Mouse (Mus musculus) liver, postnatal 0 days (tissue): ENCODE results near the gene Olfr31. TPM values are rescaled to one million over a fixed set of nuclear protein-coding genes. Genes with fewer than 3 reads are reported as not detected.
A peak's percentile ranks its signal among the peaks of the same experiment; 100 is the strongest.

Experiments used
- ATAC-seq: fragments of 200-750 bp; cut with Nextera tagmentation; 2 replicates; pipeline ENCODE4 v1.8.0; 2017; ENCODE audit warnings: mild to moderate bottlenecking, moderate library complexity
- DNase-seq: peaks from one replicate; pipeline ENCODE4 v3.0.0-alpha.2; 2016
- H3K27ac ChIP-seq: fragments of 300-500 bp; sonication (generic); 2 replicates; pipeline ENCODE4 v1.5.1; 2014; ENCODE audit warnings: antibody characterized with exemption, moderate library complexity, mild to moderate bottlenecking, low read depth
- H3K27me3 ChIP-seq: fragments of 300-500 bp; sonication (generic); 2 replicates; pipeline ENCODE4 v1.6.1; 2014; ENCODE audit warnings: low read length, control low read depth, mixed read lengths; ENCODE audit not compliant: insufficient read depth
- H3K36me3 ChIP-seq: fragments of 300-500 bp; sonication (generic); replicated peaks from 2 replicates; pipeline ENCODE4 v1.6.1; 2014; ENCODE audit warnings: mild to moderate bottlenecking, control low read depth, low read length, moderate library complexity, mixed read lengths; ENCODE audit not compliant: insufficient read depth
- H3K4me1 ChIP-seq: fragments of 300-500 bp; sonication (generic); 2 replicates; pipeline ENCODE4 v1.6.1; 2014; ENCODE audit warnings: antibody characterized with exemption, mild to moderate bottlenecking, control low read depth; ENCODE audit not compliant: insufficient read depth
- H3K4me2 ChIP-seq: fragments of 300-500 bp; sonication (generic); 2 replicates; pipeline ENCODE4 v1.6.1; 2014; ENCODE audit warnings: low read depth, mild to moderate bottlenecking, low read length, moderate library complexity, mixed read lengths
- H3K4me3 ChIP-seq: fragments of 300-500 bp; sonication (generic); 2 replicates; pipeline ENCODE4 v1.5.1; 2014; ENCODE audit warnings: low read depth, low read length
- H3K9ac ChIP-seq: fragments of 300-500 bp; sonication (generic); replicated peaks from 2 replicates; pipeline ENCODE4 v1.6.1; 2014; ENCODE audit warnings: mild to moderate bottlenecking, moderate library complexity
- H3K9me3 ChIP-seq: fragments of 300-500 bp; sonication (generic); 2 replicates; pipeline ENCODE4 v1.6.1; 2016; ENCODE audit warnings: mild to moderate bottlenecking, control low read depth, low read length, mixed read lengths
- CTCF ChIP-seq: sonication (generic); IDR thresholded peaks from 2 replicates; pipeline ENCODE4 v1.5.1; 2016; ENCODE audit warnings: antibody characterized with exemption, low read depth
- EP300 ChIP-seq: IDR thresholded peaks from 2 replicates; pipeline ENCODE4 v1.6.1; 2016; ENCODE audit warnings: antibody characterized with exemption, low read depth, mild to moderate bottlenecking
- WGBS: fragments of 180-500 bp; shearing (Covaris S2); extraction: QIAGEN DNeasy Blood & Tissue Kit; methylation state at CpG from one replicate; pipeline ENCODE4 v1.1.7; 2014; ENCODE audit not compliant: insufficient replicate concordance; 5-methylcytosine and 5-hydroxymethylcytosine counted together
- polyA plus RNA-seq: library from polyadenylated mRNA; unstranded; fragments of >200 nt; fragmentation: Nextera tagmentation; extraction: Ambion mirVana; gene quantifications from 2 replicates; pipeline ENCODE4 v1.2.1, GENCODE M21; 2015

Gene Olfr31
- polyA plus RNA-seq, 1 experiment from 2014 or later = not detected

- no peak for ATAC-seq
- Histone ChIP-seq H3K27me3 (no peaks in the 10 kb centered on the region), H3K4me3 (no peak overlapping the region), H3K27ac (no peak overlapping the region), H3K9ac (no peak overlapping the region), H3K4me2 (no peak overlapping the region), H3K36me3 (no peaks in the 10 kb centered on the region), H3K4me1 (no peaks in the 10 kb centered on the region), H3K9me3 (peaks cover 72% of the 10 kb centered on the region)
- WGBS = 96% methylated on average over 29 of the region's 29 CpGs
- TF ChIP-seq EP300 (no peak), CTCF (no peak)
- peak; percentile 25 for DNase-seq
Observed at GRCm38 (mm10) chr14:14350263-14351147, 27.9 kb downstream of the Olfr31 start.

- H3K9ac ChIP-seq = no peak overlapping the region
- no peak overlapping the region for H3K4me2 ChIP-seq
- no peaks in the 10 kb centered on the region for H3K36me3 ChIP-seq
- ATAC-seq (no peak), DNase-seq (peak; percentile 17)
- 91% methylated on average over 7 of the region's 7 CpGs for WGBS
- H3K27ac ChIP-seq = no peak overlapping the region
- TF ChIP-seq EP300 (no peak), CTCF (no peak)
- no peaks in the 10 kb centered on the region for H3K4me1 ChIP-seq
- H3K27me3 ChIP-seq = no peaks in the 10 kb centered on the region
- H3K4me3 ChIP-seq = no peak overlapping the region
- H3K9me3 ChIP-seq = peaks cover 72% of the 10 kb centered on the region
Observed at GRCm38 (mm10) chr14:14351148-14351455, 28.5 kb downstream of the Olfr31 start.

DNA sequence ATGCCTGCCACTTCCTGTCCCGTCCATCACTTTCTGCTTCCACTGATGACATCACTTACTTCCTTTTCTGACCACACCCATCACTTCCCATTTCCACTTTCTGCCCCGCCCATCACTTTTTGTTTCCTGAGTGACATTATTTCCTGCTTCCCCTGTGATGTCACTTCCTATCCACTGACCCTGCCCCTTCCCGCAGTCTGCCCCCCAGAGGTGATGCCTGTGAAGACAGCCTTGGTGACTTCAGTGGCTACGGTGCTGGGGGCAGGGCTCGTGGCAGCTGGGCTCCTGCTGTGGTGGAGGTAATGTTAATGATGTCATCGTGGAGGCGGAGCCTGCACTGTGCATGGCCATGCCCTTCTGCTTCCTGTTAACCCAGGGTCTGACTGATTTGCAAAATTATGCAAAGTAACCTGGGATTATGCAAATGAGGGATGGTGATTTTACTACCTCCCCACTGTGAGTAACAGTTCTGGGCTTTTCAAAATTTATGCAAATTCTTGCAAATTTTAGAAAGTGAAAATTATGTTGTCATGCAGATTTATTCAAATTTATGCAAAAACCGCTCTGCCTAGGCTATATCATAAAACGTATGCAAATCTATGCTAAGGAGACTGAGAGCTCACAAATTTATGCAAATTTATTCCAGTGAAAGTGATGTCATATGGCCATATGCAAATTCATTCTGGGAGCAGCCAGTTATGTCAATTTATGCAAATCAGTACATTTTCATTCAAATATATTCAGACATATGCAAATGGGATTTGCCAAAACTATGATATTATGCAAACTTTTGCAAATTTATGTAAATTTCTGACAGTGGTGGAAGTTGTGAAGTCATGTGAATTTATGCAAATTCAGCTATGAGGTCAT lies 29.3 kb downstream of the Olfr31 start:
- no peak overlapping the region for H3K27ac ChIP-seq
- TF ChIP-seq CTCF (no peak), EP300 (no peak)
- no peaks in the 10 kb centered on the region for H3K36me3 ChIP-seq
- ATAC-seq (no peak), DNase-seq (peak; percentile 18)
- peaks cover 70% of the 10 kb centered on the region for H3K9me3 ChIP-seq
- H3K9ac ChIP-seq = no peak overlapping the region
- WGBS = 83% methylated on average over 9 of the region's 9 CpGs
- H3K27me3 ChIP-seq = no peaks in the 10 kb centered on the region
- no peak overlapping the region for H3K4me3 ChIP-seq
- no peaks in the 10 kb centered on the region for H3K4me1 ChIP-seq
- no peak overlapping the region for H3K4me2 ChIP-seq

DNA sequence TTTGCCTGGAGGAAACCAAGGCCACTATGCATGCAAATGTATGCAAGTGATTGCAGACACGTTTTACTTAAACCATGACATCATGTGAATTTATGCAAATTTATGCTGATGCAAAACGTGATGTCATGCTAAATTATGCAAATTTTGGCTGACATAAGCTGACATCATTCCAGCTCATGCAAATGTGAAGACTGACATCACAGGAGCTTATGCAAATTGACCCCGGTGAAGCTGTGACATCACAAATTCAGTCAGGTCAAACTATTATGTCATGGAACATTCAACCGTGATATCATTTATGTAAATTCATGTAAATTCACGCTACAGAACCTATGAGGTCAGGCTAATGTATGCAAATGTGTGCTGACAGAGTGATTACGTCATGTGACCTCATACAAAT lies 30.0 kb downstream of the Olfr31 start:
- H3K4me2 ChIP-seq = no peak overlapping the region
- DNase-seq (no peak), ATAC-seq (no peak)
- H3K9ac ChIP-seq = no peak overlapping the region
- no peak for TF ChIP-seq CTCF
- no peak for TF ChIP-seq EP300
- H3K9me3 ChIP-seq = peaks cover 65% of the 10 kb centered on the region
- no peak overlapping the region for H3K27ac ChIP-seq
- H3K4me3 ChIP-seq = no peak overlapping the region
- H3K27me3 ChIP-seq = no peaks in the 10 kb centered on the region
- H3K36me3 ChIP-seq = no peaks in the 10 kb centered on the region
- no peaks in the 10 kb centered on the region for H3K4me1 ChIP-seq
- 79% methylated on average over 6 of the region's 6 CpGs for WGBS

- no peaks in the 10 kb centered on the region for H3K36me3 ChIP-seq
- no peak for ATAC-seq
- no peak for DNase-seq
- TF ChIP-seq EP300 (no peak), CTCF (no peak)
- no peak overlapping the region for H3K4me2 ChIP-seq
- H3K4me3 ChIP-seq = no peak overlapping the region
- no peaks in the 10 kb centered on the region for H3K4me1 ChIP-seq
- H3K27ac ChIP-seq = no peak overlapping the region
- 89% methylated on average over 7 of the region's 7 CpGs for WGBS
- no peak overlapping the region for H3K9ac ChIP-seq
- peaks cover 60% of the 10 kb centered on the region for H3K9me3 ChIP-seq
- H3K27me3 ChIP-seq = no peaks in the 10 kb centered on the region
Observed at GRCm38 (mm10) chr14:14353081-14353732, 30.6 kb downstream of the Olfr31 start.
